Mouse (Mus musculus): ENCODE measurements at regions not wholly inside any gene's neighbourhood (a gene's known extent, or its start where the extent isn't known, plus 50 kb on each side); places are given as distances from the start of the nearest gene placed in this dataset.

- no peaks in the 10 kb centered on the region for H3K4me1 ChIP-seq (replicated peaks; ENCODE audit: control insufficient read depth in 2 of 2, insufficient read depth in 2 of 2, low read length in 1 of 2)
- H3K9ac ChIP-seq (replicated peaks), result no peak overlapping the region
- TF ChIP-seq CTCF (IDR thresholded peaks at IDR 0.05; ENCODE audit: low read depth) (no peak), EP300 (IDR thresholded peaks at IDR 0.05; ENCODE audit: low read depth) (no peak)
- H3K4me2 ChIP-seq (ENCODE audit: low read depth), result no peak overlapping the region
- H3K9me3 ChIP-seq (ENCODE audit: control insufficient read depth, low read length), result no peaks in the 10 kb centered on the region
- no peaks in the 10 kb centered on the region for H3K36me3 ChIP-seq (replicated peaks; ENCODE audit: control insufficient read depth, insufficient read depth, low read depth)
- H3K4me3 ChIP-seq (ENCODE audit: insufficient read depth in 1 of 2, low read depth in 2 of 2, low read length in 2 of 2), result no peak overlapping the region
- no peaks in the 10 kb centered on the region for H3K27me3 ChIP-seq (ENCODE audit: control insufficient read depth, insufficient read depth, low read length)
- DNase-seq (ENCODE audit: low read depth in 3 of 3, low spot score in 3 of 3) (no peak), ATAC-seq (ENCODE audit: insufficient read depth) (no peak)
- 52% methylated on average over 9 of the region's 9 CpGs for WGBS (ENCODE audit: insufficient replicate concordance)
- no peak overlapping the region for H3K27ac ChIP-seq
Observed at GRCm38 (mm10) chr1:57510359-57511120, 103.6 kb upstream of the Tyw5 start.

- Histone ChIP-seq H3K36me3 (replicated peaks; ENCODE audit: control insufficient read depth, insufficient read depth, low read depth) (no peaks in the 10 kb centered on the region), H3K27ac (no peak overlapping the region), H3K4me2 (ENCODE audit: low read depth) (no peak overlapping the region), H3K9ac (replicated peaks) (no peak overlapping the region), H3K9me3 (ENCODE audit: control insufficient read depth, low read length) (no peaks in the 10 kb centered on the region), H3K27me3 (ENCODE audit: control insufficient read depth, insufficient read depth, low read length) (no peaks in the 10 kb centered on the region), H3K4me3 (ENCODE audit: insufficient read depth in 1 of 2, low read depth in 2 of 2, low read length in 2 of 2) (no peak overlapping the region), H3K4me1 (replicated peaks; ENCODE audit: control insufficient read depth in 2 of 2, insufficient read depth in 2 of 2, low read length in 1 of 2) (no peaks in the 10 kb centered on the region)
- 52% methylated on average over 2 of the region's 2 CpGs for WGBS (ENCODE audit: insufficient replicate concordance)
- no peak for ATAC-seq (ENCODE audit: insufficient read depth)
- TF ChIP-seq CTCF (IDR thresholded peaks at IDR 0.05; ENCODE audit: low read depth) (0 out of 2 replicates have a peak, but pooled peaks have one; percentile 5), EP300 (IDR thresholded peaks at IDR 0.05; ENCODE audit: low read depth) (no peak)
- no peak for DNase-seq (ENCODE audit: low read depth in 3 of 3, low spot score in 3 of 3)
Observed at GRCm38 (mm10) chr1:57511902-57512301, 105.0 kb upstream of the Tyw5 start.

DNA sequence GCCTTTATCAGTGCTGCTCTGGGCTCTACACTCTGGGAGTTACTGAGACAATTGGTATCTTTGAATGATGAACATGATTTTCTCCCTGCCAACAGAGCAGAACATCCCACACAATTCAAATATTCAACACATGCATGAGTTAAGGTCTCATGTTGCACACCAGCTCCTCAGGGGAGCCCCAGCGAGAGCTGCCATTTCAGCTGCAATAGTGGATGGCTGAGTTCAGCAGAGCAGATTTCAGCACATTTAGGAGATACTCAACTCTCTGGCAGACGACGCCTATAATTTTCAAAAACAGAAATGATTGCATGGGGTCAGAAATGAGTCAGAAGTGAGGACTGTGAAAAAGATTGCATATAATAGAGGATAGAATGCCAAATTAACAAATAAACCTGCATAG is 105.6 kb upstream of the Tyw5 start:
- TF ChIP-seq EP300 (IDR thresholded peaks at IDR 0.05; ENCODE audit: low read depth) (no peak), CTCF (IDR thresholded peaks at IDR 0.05; ENCODE audit: low read depth) (no peak)
- Histone ChIP-seq H3K4me2 (ENCODE audit: low read depth) (no peak overlapping the region), H3K27ac (no peak overlapping the region), H3K4me1 (replicated peaks; ENCODE audit: control insufficient read depth in 2 of 2, insufficient read depth in 2 of 2, low read length in 1 of 2) (no peaks in the 10 kb centered on the region), H3K36me3 (replicated peaks; ENCODE audit: control insufficient read depth, insufficient read depth, low read depth) (no peaks in the 10 kb centered on the region), H3K27me3 (ENCODE audit: control insufficient read depth, insufficient read depth, low read length) (no peaks in the 10 kb centered on the region), H3K9ac (replicated peaks) (no peak overlapping the region), H3K9me3 (ENCODE audit: control insufficient read depth, low read length) (no peaks in the 10 kb centered on the region), H3K4me3 (ENCODE audit: insufficient read depth in 1 of 2, low read depth in 2 of 2, low read length in 2 of 2) (no peak overlapping the region)
- no peak for DNase-seq (ENCODE audit: low read depth in 3 of 3, low spot score in 3 of 3)
- ATAC-seq (ENCODE audit: insufficient read depth), result no peak
- 61% methylated on average over 3 of the region's 3 CpGs for WGBS (ENCODE audit: insufficient replicate concordance)

DNA sequence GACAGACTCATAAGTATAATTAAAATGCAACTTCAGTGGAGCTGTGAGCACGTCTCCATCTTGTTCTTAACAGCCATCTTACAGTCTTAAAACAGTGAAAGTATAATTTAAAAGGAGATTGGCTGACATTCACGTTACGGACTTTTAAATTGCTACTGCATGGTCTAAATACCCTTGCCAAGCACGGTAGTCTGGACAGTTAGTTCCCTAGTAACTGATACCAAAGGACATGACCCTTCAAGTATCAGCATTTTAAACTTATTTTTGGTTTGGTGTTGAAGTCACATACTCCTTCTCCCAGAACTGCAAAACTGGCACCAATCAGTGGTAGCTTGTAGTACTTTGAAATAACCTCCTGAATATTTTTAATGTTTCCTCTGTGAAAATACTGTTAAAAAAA is 119.1 kb upstream of the Tyw5 start:
- Histone ChIP-seq H3K27me3 (ENCODE audit: control insufficient read depth, insufficient read depth, low read length) (no peaks in the 10 kb centered on the region), H3K4me2 (ENCODE audit: low read depth) (no peak overlapping the region), H3K9me3 (ENCODE audit: control insufficient read depth, low read length) (no peaks in the 10 kb centered on the region), H3K9ac (replicated peaks) (no peak overlapping the region), H3K36me3 (replicated peaks; ENCODE audit: control insufficient read depth, insufficient read depth, low read depth) (no peaks in the 10 kb centered on the region), H3K4me1 (replicated peaks; ENCODE audit: control insufficient read depth in 2 of 2, insufficient read depth in 2 of 2, low read length in 1 of 2) (no peaks in the 10 kb centered on the region), H3K27ac (no peak overlapping the region), H3K4me3 (ENCODE audit: insufficient read depth in 1 of 2, low read depth in 2 of 2, low read length in 2 of 2) (no peak overlapping the region)
- WGBS (ENCODE audit: insufficient replicate concordance), result 60% methylated on average over 4 of the region's 4 CpGs
- DNase-seq (ENCODE audit: low read depth in 3 of 3, low spot score in 3 of 3), result no peak
- TF ChIP-seq EP300 (IDR thresholded peaks at IDR 0.05; ENCODE audit: low read depth) (no peak), CTCF (IDR thresholded peaks at IDR 0.05; ENCODE audit: low read depth) (no peak)
- no peak for ATAC-seq (ENCODE audit: insufficient read depth)

- no peak overlapping the region for H3K4me3 ChIP-seq (ENCODE audit: insufficient read depth in 1 of 2, low read depth in 2 of 2, low read length in 2 of 2)
- no peaks in the 10 kb centered on the region for H3K27me3 ChIP-seq (ENCODE audit: control insufficient read depth, insufficient read depth, low read length)
- no peaks in the 10 kb centered on the region for H3K9me3 ChIP-seq (ENCODE audit: control insufficient read depth, low read length)
- no peak overlapping the region for H3K27ac ChIP-seq
- no peaks in the 10 kb centered on the region for H3K36me3 ChIP-seq (replicated peaks; ENCODE audit: control insufficient read depth, insufficient read depth, low read depth)
- 63% methylated on average over 3 of the region's 3 CpGs for WGBS (ENCODE audit: insufficient replicate concordance)
- no peak for TF ChIP-seq CTCF (IDR thresholded peaks at IDR 0.05; ENCODE audit: low read depth)
- TF ChIP-seq EP300 (IDR thresholded peaks at IDR 0.05; ENCODE audit: low read depth), result no peak
- H3K9ac ChIP-seq (replicated peaks), result no peak overlapping the region
- H3K4me1 ChIP-seq (replicated peaks; ENCODE audit: control insufficient read depth in 2 of 2, insufficient read depth in 2 of 2, low read length in 1 of 2), result no peaks in the 10 kb centered on the region
- DNase-seq (ENCODE audit: low read depth in 3 of 3, low spot score in 3 of 3), result no peak
- no peak overlapping the region for H3K4me2 ChIP-seq (ENCODE audit: low read depth)
- no peak for ATAC-seq (ENCODE audit: insufficient read depth)
Observed at GRCm38 (mm10) chr1:57528703-57529102, 121.8 kb upstream of the Tyw5 start.
